Mouse (Mus musculus) hindbrain, embryonic 16.5 days (tissue): ENCODE data around the gene Btla. TPM values are rescaled to one million over a fixed set of nuclear protein-coding genes. Genes with fewer than 3 reads are reported as not detected.

ENCODE experiments used
- ATAC-seq: fragments of 200-750 bp; cut with Nextera tagmentation; 2 replicates; pipeline ENCODE4 v1.8.0; 2017; ENCODE audit warnings: moderate TSS enrichment, moderate library complexity
- H3K27ac ChIP-seq: fragments of 300-500 bp; sonication (generic); 2 replicates; pipeline ENCODE4 v1.5.1; 2014; ENCODE audit warnings: low read depth, mild to moderate bottlenecking, control low read depth, low read length, moderate library complexity
- H3K27me3 ChIP-seq: fragments of 300-500 bp; sonication (generic); replicated peaks from 2 replicates; pipeline ENCODE4 v1.6.1; 2014; ENCODE audit warnings: low read length; ENCODE audit not compliant: control insufficient read depth, insufficient read depth
- H3K36me3 ChIP-seq: fragments of 300-500 bp; sonication (generic); 2 replicates; pipeline ENCODE4 v1.6.1; 2014; ENCODE audit warnings: mild to moderate bottlenecking, low read length, moderate library complexity, mixed read lengths; ENCODE audit not compliant: control insufficient read depth, insufficient read depth
- H3K4me1 ChIP-seq: fragments of 300-500 bp; sonication (generic); 2 replicates; pipeline ENCODE4 v1.6.1; 2014; ENCODE audit warnings: low read depth, low read length; ENCODE audit not compliant: control insufficient read depth, insufficient read depth
- H3K4me2 ChIP-seq: fragments of 300-500 bp; sonication (generic); 2 replicates; pipeline ENCODE4 v1.6.1; 2014; ENCODE audit warnings: mild to moderate bottlenecking, low read length, control low read depth, moderate library complexity
- H3K4me3 ChIP-seq: fragments of 300-500 bp; sonication (generic); 2 replicates; pipeline ENCODE4 v1.5.1; 2014; ENCODE audit warnings: mild to moderate bottlenecking, low read length, control low read depth, moderate library complexity
- H3K9ac ChIP-seq: fragments of 300-500 bp; sonication (generic); 2 replicates; pipeline ENCODE4 v1.6.1; 2014; ENCODE audit warnings: low read depth, mild to moderate bottlenecking, control low read depth, low read length, moderate library complexity
- H3K9me3 ChIP-seq: fragments of 300-500 bp; sonication (generic); 2 replicates; pipeline ENCODE4 v1.6.1; 2014; ENCODE audit warnings: mild to moderate bottlenecking, low read length, moderate library complexity; ENCODE audit not compliant: control insufficient read depth
- WGBS: fragments of 180-500 bp; shearing (Covaris S2); extraction: QIAGEN DNeasy Blood & Tissue Kit; methylation state at CpG from one replicate; pipeline ENCODE4 v1.1.7; 2014; 5-methylcytosine and 5-hydroxymethylcytosine counted together
- polyA plus RNA-seq: library from polyadenylated mRNA; unstranded; fragments of >200 nt; fragmentation: Nextera tagmentation; extraction: Ambion mirVana; gene quantifications from 2 replicates; pipeline ENCODE4 v1.2.1, GENCODE M21; 2015

The Btla gene
- polyA plus RNA-seq, 1 experiment from 2014 or later, result 0.06 TPM

GRCm38 (mm10) chr16:45222771-45223170, 1.3 kb upstream of the Btla start:
- no peak for ATAC-seq
- 82% methylated on average over 3 of the region's 3 CpGs for WGBS
- no peak overlapping the region for H3K4me3 ChIP-seq

DNA sequence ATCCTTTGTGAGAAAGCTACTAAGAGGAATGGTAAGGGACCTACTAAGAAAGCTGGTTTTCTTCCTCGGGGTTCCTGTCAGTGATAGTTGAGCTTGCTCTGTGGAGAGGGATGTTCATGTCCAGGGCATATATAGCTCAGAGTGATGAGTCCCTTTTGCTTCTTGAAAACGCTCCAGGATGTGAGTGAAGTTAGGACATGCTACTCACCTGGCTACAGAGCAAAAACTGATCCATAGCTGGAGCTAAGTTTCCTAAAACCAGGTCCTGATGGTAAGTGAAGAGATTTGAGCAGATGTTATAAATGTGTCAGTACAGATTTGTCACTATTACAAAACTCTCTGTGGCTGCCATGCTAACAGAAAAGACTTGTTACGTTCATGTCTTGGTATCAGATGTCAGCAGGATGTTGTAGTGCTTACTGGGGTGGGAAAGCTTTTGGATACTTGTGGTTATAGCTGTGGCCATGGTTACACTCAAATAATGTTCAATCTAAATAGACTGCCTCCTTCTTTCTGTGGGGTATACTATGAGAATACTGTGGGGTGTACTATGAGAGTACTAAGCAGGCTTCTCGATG, 405 bp downstream of the Btla start:
- H3K4me2 ChIP-seq, result no peak overlapping the region
- no peak overlapping the region for H3K27ac ChIP-seq
- no peaks in the 10 kb centered on the region for H3K36me3 ChIP-seq
- H3K9ac ChIP-seq, result no peak overlapping the region
- no peaks in the 10 kb centered on the region for H3K27me3 ChIP-seq
- ATAC-seq, result no peak
- 56% methylated on average over 4 of the region's 4 CpGs for WGBS
- no peaks in the 10 kb centered on the region for H3K4me1 ChIP-seq
- H3K9me3 ChIP-seq, result no peaks in the 10 kb centered on the region
- no peak overlapping the region for H3K4me3 ChIP-seq

More at GRCm38 (mm10) chr16:45222771-45223170, 1.3 kb upstream of the Btla start:
- Histone ChIP-seq H3K4me2 (no peak overlapping the region), H3K9me3 (no peaks in the 10 kb centered on the region), H3K27ac (no peak overlapping the region), H3K4me1 (no peaks in the 10 kb centered on the region), H3K9ac (no peak overlapping the region), H3K27me3 (no peaks in the 10 kb centered on the region), H3K36me3 (no peaks in the 10 kb centered on the region)

- no peak for ATAC-seq
- no peak overlapping the region for H3K9ac ChIP-seq
- H3K4me1 ChIP-seq, result no peaks in the 10 kb centered on the region
- H3K27ac ChIP-seq, result no peak overlapping the region
- H3K36me3 ChIP-seq, result no peaks in the 10 kb centered on the region
- 85% methylated on average over 1 of the region's 1 CpGs for WGBS
- H3K27me3 ChIP-seq, result no peaks in the 10 kb centered on the region
- no peak overlapping the region for H3K4me3 ChIP-seq
- H3K9me3 ChIP-seq, result no peaks in the 10 kb centered on the region
- H3K4me2 ChIP-seq, result no peak overlapping the region
These were observed 2.9 kb downstream of the Btla start for GRCm38 (mm10) chr16:45227002-45227401.

DNA sequence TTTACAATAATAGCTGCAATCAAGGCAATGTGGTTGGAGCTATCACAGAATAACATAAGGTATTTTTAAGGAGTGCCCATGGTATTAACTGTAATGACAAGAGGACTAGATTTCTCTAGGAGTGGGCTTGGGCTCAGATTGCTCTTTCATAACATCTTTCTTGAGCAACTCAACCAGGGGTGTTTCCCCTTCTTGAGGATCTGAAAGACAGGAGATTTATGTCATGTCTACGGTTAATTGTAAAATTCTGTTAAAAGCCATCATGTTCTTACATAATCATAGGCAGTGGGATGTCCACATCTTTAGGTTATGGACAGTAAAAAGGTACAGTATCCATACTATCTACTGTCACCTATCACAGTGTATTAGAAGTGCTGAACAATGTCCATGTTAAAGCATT, 7.2 kb downstream of the Btla start:
- Histone ChIP-seq H3K9ac (no peak overlapping the region), H3K4me2 (no peak overlapping the region), H3K27me3 (no peaks in the 10 kb centered on the region), H3K4me1 (no peaks in the 10 kb centered on the region), H3K36me3 (no peaks in the 10 kb centered on the region), H3K27ac (no peak overlapping the region), H3K4me3 (no peak overlapping the region), H3K9me3 (no peaks in the 10 kb centered on the region)
- ATAC-seq, result no peak
- WGBS, result 97% methylated on average over 1 of the region's 1 CpGs

DNA sequence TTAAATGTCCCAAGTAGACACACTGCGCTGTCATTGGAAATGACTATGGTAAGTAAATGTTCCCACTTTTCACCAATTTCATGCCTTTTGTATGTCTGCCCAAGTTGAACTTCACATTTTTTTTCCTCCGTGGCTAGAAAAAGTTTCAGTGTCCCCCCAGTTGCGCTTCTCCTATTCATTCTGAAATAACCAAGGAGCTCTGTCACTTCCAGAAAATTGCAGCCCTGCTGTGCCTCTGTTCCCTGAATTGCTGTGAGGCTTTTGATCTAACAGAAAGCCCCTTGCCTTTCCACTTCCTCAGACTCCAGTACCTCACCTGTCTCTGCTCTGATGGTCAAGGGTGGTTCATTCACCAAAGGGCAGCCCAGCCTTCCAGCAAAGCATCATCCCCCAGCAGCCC, 8.9 kb downstream of the Btla start:
- WGBS, result 39% methylated on average over 3 of the region's 3 CpGs
- no peaks in the 10 kb centered on the region for H3K27me3 ChIP-seq
- no peak overlapping the region for H3K4me2 ChIP-seq
- H3K27ac ChIP-seq, result no peak overlapping the region
- no peaks in the 10 kb centered on the region for H3K4me1 ChIP-seq
- no peak overlapping the region for H3K4me3 ChIP-seq
- H3K36me3 ChIP-seq, result no peaks in the 10 kb centered on the region
- no peak for ATAC-seq
- no peak overlapping the region for H3K9ac ChIP-seq
- no peaks in the 10 kb centered on the region for H3K9me3 ChIP-seq

DNA sequence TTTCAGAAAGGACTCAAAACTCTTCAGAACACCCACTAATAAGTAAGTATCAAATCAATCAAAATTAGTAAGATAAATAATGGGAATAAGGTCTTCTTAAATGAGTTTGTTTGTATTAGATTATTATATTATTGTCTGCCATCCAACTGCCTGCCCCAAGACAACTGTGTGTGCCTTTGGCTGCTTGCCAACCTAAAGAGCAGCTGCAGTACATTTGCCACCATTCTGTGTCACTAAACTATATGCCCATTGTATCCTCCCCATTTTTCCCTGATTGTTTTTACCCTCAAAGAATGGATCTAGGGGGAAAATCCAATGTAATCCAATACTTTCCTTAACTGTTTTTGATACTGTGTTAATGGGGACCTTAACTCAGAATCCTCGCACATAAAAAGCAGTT, 18.6 kb downstream of the Btla start:
- no peaks in the 10 kb centered on the region for H3K9me3 ChIP-seq
- H3K4me3 ChIP-seq, result no peak overlapping the region
- ATAC-seq, result no peak
- no peaks in the 10 kb centered on the region for H3K27me3 ChIP-seq
- H3K27ac ChIP-seq, result no peak overlapping the region
- no peaks in the 10 kb centered on the region for H3K36me3 ChIP-seq
- H3K9ac ChIP-seq, result no peak overlapping the region
- 64% methylated on average over 1 of the region's 1 CpGs for WGBS
- H3K4me1 ChIP-seq, result no peaks in the 10 kb centered on the region
- no peak overlapping the region for H3K4me2 ChIP-seq

DNA sequence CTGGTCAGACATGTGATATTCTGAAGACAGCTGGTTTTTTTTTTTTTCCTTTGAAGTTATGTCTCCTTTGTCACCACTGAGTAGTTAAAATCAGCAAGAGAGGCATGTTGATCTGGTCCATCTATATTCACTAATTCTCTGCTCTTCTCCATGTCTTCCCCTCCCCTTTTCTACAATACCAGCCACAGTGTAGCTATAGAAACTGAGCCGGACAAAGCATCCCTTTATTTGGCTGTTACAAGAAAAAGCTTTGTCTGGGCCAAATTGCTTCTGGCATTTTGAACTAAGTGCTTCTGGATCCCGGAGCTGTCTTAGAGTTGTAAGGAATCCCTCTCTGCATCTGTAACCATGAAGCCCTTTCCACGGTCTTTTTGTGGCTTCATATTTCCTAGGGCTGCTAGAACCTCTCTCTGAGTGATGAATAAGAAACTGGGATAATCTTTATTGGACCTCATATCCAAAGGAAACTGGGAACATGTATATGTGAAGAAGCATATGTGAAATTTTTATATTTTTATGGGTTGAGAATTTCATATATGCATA, 20.9 kb downstream of the Btla start:
- Histone ChIP-seq H3K4me2 (no peak overlapping the region), H3K36me3 (no peaks in the 10 kb centered on the region), H3K27ac (no peak overlapping the region), H3K27me3 (no peaks in the 10 kb centered on the region), H3K4me1 (no peaks in the 10 kb centered on the region), H3K4me3 (no peak overlapping the region), H3K9me3 (no peaks in the 10 kb centered on the region), H3K9ac (no peak overlapping the region)
- ATAC-seq, result peak; percentile 82
- 13% methylated on average over 3 of the region's 3 CpGs for WGBS

GRCm38 (mm10) chr16:45249761-45250160, 25.6 kb downstream of the Btla start:
- Histone ChIP-seq H3K9ac (no peak overlapping the region), H3K27ac (no peak overlapping the region), H3K27me3 (no peaks in the 10 kb centered on the region), H3K4me1 (no peaks in the 10 kb centered on the region), H3K36me3 (no peaks in the 10 kb centered on the region), H3K9me3 (no peaks in the 10 kb centered on the region), H3K4me2 (no peak overlapping the region), H3K4me3 (no peak overlapping the region)
- ATAC-seq, result no peak
- 53% methylated on average over 2 of the region's 2 CpGs for WGBS

DNA sequence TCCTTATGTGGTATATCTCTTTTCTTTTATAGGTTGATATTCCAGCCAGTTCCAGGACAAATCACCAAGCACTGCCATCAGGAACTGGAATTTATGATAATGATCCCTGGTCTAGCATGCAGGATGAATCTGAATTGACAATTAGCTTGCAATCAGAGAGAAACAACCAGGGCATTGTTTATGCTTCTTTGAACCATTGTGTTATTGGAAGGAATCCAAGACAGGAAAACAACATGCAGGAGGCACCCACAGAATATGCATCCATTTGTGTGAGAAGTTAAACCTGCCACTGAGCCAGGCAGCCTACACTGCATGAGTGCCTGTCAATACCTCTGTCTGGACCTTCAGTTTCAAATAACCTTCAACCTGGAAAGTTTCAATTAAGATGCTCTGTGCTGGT, 26.2 kb downstream of the Btla start:
- H3K36me3 ChIP-seq, result no peaks in the 10 kb centered on the region
- H3K4me1 ChIP-seq, result no peaks in the 10 kb centered on the region
- H3K27ac ChIP-seq, result no peak overlapping the region
- H3K4me3 ChIP-seq, result no peak overlapping the region
- H3K9ac ChIP-seq, result no peak overlapping the region
- no peaks in the 10 kb centered on the region for H3K27me3 ChIP-seq
- H3K4me2 ChIP-seq, result no peak overlapping the region
- ATAC-seq, result no peak
- no peaks in the 10 kb centered on the region for H3K9me3 ChIP-seq
